ENCODE assay signal across 16 mouse cellular contexts in the genomic region with DNA sequence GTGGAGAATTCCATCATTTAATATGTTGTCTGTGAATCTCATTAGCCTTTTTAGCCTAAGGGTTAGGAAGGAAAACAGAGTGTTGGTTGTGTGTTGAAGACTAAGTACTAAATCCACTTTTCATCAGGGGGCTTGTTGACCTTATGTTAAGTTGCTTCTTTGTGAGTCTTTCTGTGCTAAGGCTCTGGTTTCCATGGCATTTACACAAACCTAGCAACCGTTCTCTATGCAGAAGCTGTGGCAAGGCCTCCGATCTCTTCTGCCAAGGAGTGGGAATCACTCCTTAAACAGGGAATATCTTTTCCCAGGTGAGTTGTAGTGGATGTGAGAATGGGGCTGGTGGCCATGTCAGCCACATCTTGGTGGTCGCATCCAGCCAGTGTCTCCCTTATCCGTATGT.
"Had no signal": no experiment of that assay in that cellular context is flagged by ENCODE, and none has a peak within 500 bp of the region (broad histone marks: within the 10 kb centered on the region; RNA-seq: fewer than 3 reads in every experiment).

No protein-coding gene starts in this region.

- H3K9ac ChIP-seq: kidney, embryonic 15.5 days; liver, embryonic 13.5 days; liver, postnatal 0 days; lung, embryonic 15.5 days; midbrain, embryonic 15.5 days had no signal

- ATAC-seq: intestine, embryonic 16.5 days; liver, postnatal 0 days; midbrain, embryonic 15.5 days had no signal

- H3K4me2 ChIP-seq: kidney, embryonic 15.5 days; liver, embryonic 13.5 days; lung, embryonic 15.5 days; midbrain, embryonic 15.5 days had no signal

- H3K36me3 ChIP-seq: kidney, embryonic 15.5 days; liver, embryonic 13.5 days; lung, embryonic 15.5 days; midbrain, embryonic 15.5 days had no signal

- H3K4me3 ChIP-seq: kidney, embryonic 15.5 days; liver, embryonic 13.5 days; lung, embryonic 15.5 days; megakaryocyte, embryonic 14.5 days; midbrain, embryonic 15.5 days had no signal

- H3K9me3 ChIP-seq: kidney, embryonic 15.5 days; liver, embryonic 13.5 days; lung, embryonic 15.5 days; megakaryocyte, embryonic 14.5 days; midbrain, embryonic 15.5 days had no signal

- H3K27ac ChIP-seq: kidney, embryonic 15.5 days; liver, embryonic 13.5 days; lung, embryonic 15.5 days; macrophage; midbrain, embryonic 15.5 days; stomach, postnatal 0 days had no signal

- H3K4me1 ChIP-seq: kidney, embryonic 15.5 days; liver, embryonic 13.5 days; lung, embryonic 15.5 days; megakaryocyte, embryonic 14.5 days had no signal

- DNase-seq: kidney, adult 2 months; kidney, postnatal 14 days; layer of hippocampus, postnatal 36 days; liver; liver, embryonic 13.5 days; liver, postnatal 0 days; lung, postnatal 14 days; thymus, adult 2 months; thymus, postnatal 36 days had no signal

- H3K27me3 ChIP-seq: kidney, embryonic 15.5 days; liver, embryonic 13.5 days; lung, embryonic 15.5 days; megakaryocyte, embryonic 14.5 days had no signal
